Mouse (Mus musculus) lung, adult 2 months (tissue): ENCODE data around the gene Kdm1a.

ENCODE experiments used
- CTCF ChIP-seq: fragments of 200-500 bp; IDR thresholded peaks from 2 replicates; pipeline ENCODE4 v1.5.1; 2011; ENCODE audit warnings: mild to moderate bottlenecking, low read length, control low read depth; ENCODE audit not compliant: insufficient read depth
- POLR2A ChIP-seq: fragments of 200-500 bp; IDR thresholded peaks from 2 replicates; pipeline ENCODE4 v1.6.1; 2011; ENCODE audit warnings: low read depth, mild to moderate bottlenecking, control low read depth, low read length, borderline replicate concordance; ENCODE audit errors: extremely low read depth

DNA sequence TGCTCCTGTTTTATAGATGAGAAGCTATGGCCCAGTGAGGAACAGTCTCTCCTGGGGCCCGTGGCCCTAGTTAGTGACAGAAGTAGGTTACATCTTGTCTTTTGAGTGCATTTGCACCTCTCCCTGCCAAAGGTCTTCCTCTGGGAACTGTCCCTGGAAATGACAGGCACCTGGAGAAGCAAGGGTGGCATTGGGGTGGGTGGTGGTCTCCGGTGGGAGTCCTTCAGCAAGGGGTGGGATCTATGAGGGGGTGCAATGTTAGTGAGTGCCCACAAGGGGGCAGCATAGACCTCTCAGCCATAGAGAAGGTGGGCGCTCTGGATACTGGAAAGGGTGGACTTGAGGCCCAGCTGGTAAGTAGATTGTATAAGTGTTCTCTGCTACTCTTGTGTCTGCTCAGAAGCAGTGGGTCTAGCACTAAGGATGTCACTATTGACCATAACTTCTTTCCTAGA lies 48.9 kb upstream of the Kdm1a start:
- TF ChIP-seq CTCF = peak; percentile 72
- no peak for TF ChIP-seq POLR2A
